Mouse (Mus musculus) heart, adult 11 months (tissue): ENCODE data around the gene 2510002D24Rik.
"Not testable (repeated sequence)": the region's sequence is repeated elsewhere in the genome, so short reads cannot be mapped to it uniquely, and the experiment has no call there.

Experiments
- DNase-seq: peaks from one replicate; pipeline ENCODE4 v3.0.0; 2022

2510002D24Rik gene

DNA sequence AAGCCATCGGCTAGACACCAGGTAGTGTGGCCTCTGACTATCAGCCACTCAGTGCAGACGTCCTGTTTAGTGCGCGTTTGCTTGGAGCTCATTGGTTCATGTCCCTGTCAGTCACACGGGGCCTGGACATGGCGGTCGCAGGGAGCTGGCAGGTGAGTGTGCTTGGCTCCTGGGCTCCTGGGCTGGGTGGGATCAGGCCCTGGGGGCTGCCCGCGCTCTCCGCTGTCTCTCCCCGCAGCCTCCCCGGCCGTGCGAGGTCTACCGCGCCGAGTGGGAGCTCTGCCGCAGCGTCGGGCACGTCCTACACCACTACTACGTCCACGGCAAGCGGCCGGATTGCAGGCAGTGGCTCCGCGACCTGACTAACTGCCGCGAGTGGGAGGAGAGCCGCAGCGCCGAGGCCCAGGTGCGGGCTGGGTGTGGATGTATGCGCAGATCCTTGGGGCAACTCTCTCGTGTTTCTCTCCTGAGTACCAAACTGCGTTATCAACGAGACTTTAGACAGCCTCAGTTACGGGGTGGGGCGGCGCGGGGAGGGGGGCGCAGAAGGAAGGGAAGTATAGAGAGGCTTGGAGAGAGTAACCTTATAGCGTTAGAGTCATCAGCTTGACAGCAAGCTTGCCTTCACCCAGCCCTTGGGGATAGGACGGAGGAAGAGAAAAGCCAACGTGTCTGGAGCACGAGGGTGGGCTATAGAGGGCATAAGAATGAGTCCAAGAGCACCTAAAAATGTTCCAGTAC, at the start of gene 2510002D24Rik, which contains the start of gene Gm28539:
Gene 2510002D24Rik, plus strand, starts transcription at position 111 of the 741 bp plus-strand sequence.
Gene Gm28539, plus strand, starts transcription at position 117 of the 741 bp plus-strand sequence.
- DNase-seq = peak; percentile 100

DNA sequence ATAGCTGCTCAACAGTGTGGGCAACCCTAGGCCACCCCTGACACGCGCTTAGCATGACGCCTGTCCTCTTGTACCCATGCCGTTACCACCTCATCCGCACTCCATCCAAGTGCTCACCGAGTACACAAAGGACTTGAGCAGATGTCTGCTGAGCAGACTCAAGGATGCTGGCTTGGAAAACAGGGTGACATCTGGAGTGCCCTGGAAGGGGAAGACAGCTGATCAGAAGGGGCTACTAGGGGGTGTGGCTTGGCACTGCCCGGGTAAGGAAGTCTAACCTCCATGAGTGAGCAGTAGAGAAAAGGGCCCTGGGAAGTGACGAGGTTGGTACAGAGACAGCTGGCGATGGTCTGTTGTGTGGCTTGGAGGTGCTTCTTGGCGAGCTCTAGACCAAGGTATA, 49.7 kb upstream of the 2510002D24Rik start:
- peak; percentile 82 for DNase-seq

DNA sequence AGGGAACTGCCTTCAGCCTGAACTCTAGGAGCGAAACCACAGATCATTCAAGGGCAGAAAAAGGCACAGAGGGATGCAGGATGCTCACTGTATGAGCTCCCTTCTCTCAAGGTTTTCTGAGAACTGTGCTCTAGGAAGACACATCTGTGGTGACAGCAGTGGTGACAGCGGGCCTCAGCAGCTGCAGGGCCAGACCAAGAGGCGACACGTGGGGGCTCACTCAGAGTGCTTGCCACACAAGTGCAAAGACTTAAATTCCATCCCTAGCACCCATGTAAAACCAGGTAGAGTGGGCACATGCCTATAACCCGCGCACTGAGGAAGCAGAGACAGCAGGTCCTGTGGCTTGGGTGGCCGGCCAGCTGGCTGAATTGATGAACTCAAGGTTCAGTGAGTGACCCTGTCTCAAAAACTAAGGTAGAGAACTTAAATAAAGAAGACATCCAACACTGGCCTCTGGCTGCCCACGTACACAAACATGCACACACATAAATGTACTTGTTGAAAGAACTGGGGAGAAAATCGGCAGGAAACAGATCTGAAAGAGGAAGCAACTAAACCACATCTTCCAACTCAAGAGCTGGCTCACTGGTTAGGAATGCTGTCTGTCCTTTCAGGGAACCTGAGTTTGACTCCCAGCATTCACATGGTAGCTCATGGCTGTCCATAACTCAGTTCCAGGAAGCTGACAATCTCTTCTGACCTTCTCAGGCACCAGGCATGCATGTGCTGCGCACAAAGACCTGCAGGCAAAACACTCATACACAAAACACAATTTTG, 47.6 kb upstream of the 2510002D24Rik start:
- peak; percentile 90 for DNase-seq

DNA sequence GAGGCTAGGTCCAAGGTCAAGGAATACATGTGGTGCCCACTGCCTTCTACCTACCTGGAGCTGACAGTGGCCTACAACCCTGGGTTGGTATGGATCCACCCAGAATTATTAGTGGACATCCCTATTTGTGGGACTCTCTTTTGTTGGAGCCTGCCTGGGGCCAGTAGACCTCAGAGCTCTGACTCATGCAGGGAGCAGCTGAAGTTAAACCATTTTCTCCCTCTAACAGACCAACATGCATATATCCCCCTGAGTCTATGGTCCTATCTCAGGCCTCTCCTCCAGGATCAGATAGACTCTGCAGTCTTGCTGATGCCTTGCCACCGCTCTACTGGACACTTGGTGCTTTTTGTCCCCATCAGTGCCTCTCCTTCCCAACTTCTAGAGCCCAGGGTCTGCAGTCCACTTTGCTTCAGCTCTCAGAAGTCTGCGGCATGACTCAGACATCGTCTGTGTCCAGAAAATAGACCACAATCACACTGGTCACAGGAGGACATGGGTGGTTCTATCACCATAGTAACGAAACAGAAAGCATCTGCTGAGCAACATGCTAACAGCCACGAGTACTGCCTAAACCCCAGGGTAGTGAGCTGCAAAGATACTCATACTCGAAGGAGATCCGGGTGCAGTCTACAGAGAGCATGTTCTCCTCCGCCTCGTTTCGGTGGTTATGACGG, 41.0 kb upstream of the 2510002D24Rik start:
- DNase-seq = no peak

DNA sequence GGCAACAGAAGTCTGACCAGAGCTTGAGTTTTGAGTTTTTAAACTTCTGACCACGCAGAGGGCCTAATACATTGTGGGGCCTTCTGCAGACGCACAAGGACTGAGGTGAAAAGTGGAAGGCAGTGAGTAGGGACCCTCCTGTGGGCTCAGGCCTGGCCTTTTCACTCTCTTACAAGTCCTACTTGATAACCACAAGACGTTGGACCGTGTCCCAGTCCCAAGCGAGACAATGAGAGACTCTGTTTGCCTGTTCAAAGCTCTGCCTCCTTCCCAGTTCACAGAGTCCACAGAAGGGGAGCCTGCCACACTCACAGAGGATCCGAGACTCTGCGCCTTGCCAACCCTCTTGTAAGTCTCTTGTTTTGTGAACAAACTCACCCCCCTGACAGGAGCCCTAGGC, 39.7 kb upstream of the 2510002D24Rik start:
- no peak for DNase-seq

DNA sequence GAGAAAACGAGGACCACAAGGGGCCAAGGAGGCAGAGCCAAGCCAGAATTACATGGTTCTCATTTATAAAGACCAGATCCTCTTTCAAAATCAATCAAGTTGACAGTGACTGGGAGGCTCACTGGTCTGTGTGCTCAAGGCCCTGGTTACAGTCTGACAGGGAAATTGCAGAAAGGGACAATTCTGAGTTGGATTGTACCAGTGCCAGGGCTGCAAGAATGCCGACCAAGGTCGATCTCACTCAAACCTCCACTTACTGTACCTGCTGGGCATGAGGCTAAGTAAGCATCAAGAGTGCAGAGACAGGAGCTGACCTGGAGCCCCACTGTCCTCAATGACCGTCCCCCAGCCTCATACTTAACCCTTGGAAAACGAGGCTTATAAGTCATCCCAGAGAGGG, 38.2 kb upstream of the 2510002D24Rik start:
- DNase-seq = no peak

DNA sequence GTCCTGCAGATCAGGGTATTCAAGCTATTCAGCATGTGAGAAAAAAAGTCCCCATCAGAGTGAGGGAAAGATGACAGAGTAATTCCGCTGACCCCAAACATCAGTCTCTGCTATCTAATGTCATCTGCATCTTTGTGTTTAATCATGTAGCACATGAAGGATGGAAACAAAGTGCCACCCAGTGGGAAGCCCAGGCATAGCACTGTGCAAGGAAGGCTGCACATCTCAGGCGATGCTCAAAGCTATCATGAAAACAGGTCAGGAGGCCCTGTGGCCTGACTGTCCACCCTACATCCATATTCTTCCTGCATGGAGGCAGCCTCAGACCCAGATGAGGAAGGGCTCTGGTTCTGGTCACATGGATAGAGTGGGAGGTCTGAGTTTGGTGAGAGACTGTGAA, 37.5 kb upstream of the 2510002D24Rik start:
- DNase-seq = peak; percentile 92

DNA sequence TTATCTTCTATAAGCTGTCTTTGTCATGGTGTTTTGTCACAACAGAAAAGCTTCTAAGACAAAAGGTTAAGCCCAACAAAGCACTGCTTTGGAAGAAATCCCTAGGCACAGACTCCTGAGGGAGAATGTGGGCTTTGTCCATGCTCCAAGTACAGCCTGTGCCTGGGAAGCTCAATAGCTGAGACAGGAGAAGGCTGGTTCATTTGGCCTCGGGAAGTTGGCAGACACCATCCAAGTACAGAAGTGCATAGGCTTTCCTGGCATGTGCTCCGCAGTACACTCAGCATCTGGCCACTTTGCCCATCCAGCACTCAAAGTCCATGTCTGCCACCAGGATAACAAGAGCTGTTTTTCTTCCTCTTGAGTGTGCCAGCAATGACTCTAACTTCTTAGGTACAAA, 30.6 kb upstream of the 2510002D24Rik start:
- DNase-seq = no peak

DNA sequence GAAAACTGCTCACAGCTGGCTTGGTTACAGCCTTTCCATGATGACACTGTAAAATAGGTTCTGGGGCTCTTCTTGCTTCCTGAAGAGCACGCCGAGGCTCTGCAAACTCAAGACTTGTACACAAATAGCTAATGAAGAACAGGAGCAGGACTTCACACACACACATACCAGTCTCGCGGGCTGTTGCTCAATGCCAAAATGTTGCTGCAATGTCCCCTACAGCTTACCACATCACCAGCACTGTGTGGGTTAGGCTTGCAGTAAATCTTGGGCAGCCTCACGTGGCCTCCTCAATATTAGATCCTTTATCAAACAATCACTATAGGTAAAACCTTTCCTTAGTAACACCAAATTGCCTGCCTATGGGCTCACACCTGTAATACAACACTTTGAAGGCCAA, 27.4 kb upstream of the 2510002D24Rik start:
- no peak for DNase-seq

DNA sequence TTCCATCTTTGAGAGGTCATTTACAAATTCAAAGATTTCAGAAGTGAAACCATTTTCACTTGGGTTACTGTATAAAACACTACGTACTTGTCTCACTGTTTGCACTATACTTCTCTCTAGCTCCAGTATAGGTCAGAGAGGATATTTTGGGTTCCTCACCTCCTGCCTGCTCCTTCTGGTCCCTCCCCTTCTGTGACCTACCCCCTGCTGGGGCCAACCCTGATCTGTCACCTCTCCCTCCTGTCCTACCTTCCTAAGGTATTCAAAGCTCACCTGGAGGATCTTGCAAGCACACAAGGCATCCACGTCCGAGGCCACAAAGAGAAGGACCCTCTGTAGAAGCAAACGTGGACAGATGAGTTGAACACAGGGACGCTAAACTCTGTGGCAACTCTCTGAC, 25.3 kb upstream of the 2510002D24Rik start:
- DNase-seq = no peak

DNA sequence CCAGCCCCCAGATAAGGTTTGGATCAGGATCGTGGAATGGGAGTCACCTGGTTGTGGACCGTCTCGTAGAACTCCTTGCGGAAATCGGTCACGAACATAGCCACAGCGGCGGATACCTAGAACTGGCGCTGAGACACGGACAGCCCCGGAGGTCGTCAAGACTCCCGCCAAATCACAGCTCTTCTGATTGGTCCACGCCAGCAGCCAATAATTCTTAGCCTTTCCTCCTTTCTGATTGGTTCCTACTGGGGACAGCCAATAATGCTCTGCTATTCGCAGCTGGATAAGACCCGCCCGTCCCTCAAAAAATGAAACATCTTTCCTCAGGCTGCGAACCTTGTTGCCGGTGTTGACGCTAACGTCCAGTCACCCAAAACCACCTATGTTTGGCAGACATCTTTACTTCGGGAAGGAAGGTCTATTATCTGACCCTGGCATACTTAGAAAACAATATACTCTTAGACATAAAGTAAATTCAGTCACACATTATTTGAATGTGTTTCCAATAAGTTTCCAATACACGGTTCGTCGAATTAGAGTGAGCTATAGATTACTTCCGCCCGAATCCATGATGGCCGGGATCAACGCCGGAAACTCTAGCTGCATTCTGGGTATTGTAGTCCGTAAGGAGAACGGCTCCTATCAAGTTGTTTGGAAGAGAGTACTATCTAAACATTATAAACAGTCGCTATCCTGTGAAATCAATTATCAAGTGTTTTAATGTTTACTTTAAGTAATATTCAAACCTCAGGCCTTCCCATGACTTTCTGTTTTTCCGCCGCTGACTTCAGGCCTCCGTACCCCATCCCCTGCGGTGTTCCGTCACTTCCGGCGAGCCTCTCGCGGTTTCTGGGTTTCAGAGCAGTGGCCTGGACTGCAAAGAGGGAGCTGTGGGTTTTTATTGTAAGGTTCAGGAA, 24.7 kb upstream of the 2510002D24Rik start, which contains the start of the genes Ufd1 and Cdc45:
Gene Ufd1, plus strand, starts transcription at position 312 of the 917 bp plus-strand sequence.
Gene Cdc45, minus strand, starts transcription at position 520 of the 917 bp plus-strand sequence.
- DNase-seq = peak; percentile 100

DNA sequence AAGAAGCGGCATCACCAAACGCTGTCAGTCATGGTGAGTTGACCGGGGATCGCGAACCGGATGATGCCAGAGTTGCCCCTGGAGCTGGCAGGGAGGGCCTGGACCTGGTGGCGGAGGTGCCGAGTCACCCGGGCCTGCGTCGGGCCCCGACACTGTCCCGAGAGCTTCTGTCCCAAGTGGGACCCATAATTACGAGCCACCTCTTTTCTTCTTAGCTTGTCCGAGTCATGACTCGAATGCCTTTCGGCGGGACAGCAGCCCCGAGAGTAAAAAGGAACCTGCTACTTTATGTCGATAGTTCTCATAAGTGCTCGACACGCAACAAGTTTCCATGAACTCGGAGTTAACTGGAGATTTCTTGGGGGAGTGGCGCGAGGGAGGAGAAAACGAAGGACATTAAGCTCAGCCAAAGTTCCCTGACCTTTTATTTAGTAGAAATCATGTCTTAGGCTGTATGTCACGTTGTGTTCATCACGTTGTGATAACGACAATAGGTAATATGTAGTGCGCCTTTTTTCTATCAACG, 23.9 kb upstream of the 2510002D24Rik start:
- DNase-seq = no peak

DNA sequence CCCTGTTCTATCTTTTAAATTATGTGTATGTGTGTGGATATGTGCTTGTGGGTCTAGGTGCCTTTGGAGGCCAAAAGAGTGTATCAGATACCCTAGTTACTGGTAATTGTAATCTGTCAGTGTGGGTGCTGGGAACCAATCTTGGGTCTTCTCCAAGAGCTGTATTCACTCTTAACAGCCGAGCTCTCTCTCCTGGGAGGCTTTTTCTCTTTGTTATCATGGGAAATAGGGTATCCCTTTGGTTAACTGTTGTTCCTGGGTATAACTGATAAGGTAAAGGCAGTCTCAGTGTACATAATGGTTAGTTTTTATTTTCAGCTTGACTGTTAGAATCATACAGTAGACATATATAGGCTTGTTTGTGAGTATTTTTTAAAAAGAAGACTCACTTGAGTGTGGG, 14.0 kb upstream of the 2510002D24Rik start:
- no peak for DNase-seq

DNA sequence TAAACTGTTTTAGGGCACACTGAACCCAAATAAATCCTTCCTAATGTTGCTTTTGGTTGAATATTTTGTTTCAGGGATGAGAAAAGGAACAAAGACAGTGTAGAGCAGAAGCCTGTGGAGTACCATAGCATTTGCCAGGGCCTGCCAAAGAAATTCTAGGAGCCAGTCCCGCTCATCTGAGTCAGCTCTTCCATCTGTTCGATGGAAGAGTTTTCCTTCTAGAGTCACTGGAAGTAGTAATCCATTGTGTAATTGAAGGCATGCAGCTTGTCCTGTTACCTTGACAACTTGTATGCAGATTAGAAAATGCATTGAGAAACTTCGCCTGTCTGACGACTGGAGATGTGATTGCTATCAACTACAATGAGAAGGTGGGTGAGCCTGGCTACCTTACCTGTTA, 13.5 kb upstream of the 2510002D24Rik start:
- DNase-seq = no peak

DNA sequence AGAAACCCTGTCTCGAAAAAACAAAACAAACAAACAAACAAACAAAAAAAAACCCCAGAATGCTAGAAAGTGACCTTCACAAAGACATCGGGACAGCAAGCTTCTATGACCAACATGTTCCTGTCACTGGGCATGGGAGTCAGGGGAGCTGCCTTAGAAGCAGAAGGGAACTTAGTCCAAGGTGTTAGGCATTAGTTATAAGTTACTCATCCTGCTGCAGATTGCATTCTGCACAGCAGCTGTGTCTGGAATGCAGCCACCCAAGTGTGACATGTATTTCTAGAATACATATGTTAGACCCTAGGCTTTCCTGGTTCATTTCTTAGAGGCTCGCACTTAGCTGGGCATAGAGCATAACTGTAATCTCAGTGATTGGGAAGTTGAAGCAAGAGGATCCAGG, 7.7 kb upstream of the 2510002D24Rik start:
- no peak for DNase-seq

DNA sequence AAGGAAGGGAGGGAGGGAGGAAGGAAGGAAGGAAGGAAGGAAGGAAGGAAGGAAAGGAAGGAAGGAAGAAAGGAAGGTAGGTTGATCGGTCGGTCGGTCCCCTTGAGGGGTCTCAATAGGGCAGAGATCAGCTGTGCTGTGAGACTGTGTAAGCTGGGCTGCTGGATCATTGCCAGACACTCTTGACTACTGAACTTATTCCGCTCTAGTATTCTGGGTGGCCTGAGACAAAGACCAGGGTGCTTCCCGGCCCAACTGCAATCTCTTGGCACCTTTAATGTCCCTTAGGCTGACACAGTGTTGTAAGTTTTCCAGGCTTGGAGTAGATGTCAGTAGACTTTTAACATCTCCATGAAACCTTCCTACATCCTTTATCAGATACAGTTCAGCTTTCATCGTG, 7.3 kb upstream of the 2510002D24Rik start:
- DNase-seq = peak; percentile 83

DNA sequence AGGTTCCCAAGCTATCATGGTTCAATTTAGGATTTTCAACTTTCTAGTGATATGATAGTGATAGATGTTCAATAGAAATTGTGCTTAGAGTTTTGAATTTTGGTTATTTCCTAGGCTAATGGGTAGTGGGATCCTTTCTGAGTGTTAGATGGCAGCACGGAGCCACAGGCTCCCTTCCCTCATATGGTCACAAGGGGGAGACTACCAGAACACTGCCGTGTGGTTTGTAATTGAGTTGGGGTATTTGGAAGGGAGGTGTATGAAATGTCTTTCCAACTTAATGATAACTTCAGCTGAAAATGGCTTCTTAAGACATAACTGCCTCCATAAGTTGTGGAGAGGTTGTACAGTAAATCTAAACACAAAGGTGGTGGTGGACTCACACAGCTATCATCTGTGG, 2.9 kb upstream of the 2510002D24Rik start:
- no peak for DNase-seq

DNA sequence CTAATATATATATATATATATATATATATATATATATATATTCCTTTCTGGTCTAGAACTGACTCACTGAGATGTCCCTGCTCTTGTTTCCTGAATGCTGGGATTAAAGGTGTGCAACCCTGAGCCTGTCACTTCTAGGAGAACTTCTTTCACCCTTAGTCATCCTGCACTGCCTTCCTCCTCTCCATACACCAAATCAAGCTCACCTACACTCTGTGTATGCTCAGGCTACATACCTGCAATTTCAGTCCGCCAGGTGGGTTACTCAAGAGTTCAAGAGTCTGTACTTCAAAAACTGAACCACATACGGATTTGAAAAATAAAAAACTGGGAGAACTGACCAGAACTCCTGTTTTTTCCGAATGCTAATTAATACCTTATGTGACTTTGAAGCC, 308 bp upstream of the 2510002D24Rik start:
- no peak for DNase-seq

DNA sequence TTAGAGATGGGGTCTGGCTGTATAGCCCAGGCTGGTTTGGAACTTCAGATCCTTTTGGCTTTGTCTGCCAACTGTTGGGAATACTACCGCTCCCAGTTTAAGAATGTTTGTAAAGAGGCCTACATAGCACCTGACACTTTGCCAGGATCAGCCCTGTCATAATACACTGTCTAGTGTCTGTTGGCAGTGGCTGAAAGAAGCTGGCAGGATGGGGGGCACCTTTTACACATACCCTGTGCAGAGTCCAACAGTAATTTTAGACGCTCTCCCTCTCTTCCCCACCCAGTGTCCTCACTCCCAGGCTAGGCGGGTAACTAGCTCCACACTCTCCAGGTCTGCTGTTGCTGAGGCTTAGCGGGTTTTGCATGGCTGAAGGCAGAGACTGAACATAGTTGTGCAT, 2.0 kb downstream of the 2510002D24Rik start:
- peak; percentile 93 for DNase-seq

DNA sequence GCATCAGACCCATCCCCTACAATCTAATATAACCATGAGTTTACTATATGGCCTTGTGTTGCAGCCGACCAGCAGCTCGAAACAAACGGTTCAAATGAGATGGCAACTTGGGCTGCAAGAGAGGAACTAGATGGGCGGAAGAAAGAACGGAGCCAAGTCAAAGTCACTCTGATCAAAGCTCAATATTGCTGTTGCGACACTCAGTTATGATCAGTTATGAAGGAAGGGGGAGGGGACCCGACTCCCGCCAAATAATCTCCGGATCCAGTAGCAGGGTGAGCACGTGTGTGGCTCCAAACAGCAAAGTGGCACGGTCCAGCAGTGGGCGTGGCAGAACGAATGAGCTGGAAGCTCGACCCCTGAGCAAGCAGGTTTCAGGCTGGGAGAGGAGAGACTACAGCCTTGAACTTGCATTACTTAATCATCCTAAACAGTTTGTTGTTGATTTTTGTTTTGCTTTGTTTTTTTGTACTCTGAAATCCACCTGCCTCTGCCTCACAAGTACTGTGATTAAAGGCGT, 10.0 kb downstream of the 2510002D24Rik start:
- DNase-seq = no peak

DNA sequence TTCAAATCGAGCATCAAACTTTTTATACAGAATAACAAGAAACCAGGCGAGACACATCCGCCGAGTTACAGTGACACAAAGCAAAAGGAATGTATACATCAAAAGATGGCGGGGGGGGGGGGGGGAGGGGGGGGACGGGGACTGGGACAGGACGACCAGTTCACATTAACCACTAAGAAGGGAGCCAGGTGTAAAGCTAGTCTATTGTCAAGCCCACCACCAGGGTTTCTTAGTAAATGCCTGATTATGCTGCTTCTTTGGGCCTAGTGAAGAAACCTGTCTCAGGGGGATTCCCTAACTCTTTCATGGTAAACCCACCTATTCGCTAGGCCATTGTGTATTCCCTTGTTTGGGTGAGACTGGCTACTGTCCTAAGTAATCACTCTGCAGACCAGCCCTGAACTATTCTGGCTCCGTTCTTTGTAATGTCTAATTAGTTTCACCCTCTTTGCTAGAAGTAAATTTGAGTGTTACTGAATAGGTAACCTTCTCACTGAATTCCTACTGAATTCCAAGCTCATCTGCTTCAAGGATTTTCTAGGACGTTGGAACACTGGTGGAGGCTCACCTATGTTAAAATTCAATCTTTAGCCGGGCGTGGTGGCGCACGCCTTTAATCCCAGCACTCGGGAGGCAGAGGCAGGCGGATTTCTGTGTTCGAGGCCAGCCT, 13.3 kb downstream of the 2510002D24Rik start:
- not testable (repeated sequence) for DNase-seq
